Mouse (Mus musculus): ENCODE results near the gene Senp6. TPM values are rescaled to one million over a fixed set of nuclear protein-coding genes. Genes with fewer than 3 reads are reported as not detected.
"Not testable (repeated sequence)": the region's sequence is repeated elsewhere in the genome, so short reads cannot be mapped to it uniquely, and the experiment has no call there.

Senp6 gene
- polyA plus RNA-seq, 1 experiment, result 43.4 TPM

GRCm38 (mm10) chr9:80068735-80069315 is 2.1 kb downstream of the Senp6 start:
- TF ChIP-seq CTCF (IDR thresholded peaks at IDR 0.05; ENCODE audit: control insufficient read depth, insufficient read depth, low read length) (no peak), POLR2A (IDR thresholded peaks at IDR 0.05; ENCODE audit: borderline replicate concordance, control insufficient read depth, low read depth, low read length) (no peak)
- Histone ChIP-seq H3K4me1 (ENCODE audit: control insufficient read depth, insufficient read depth, low read length) (no peaks in the 10 kb centered on the region), H3K27ac (ENCODE audit: control insufficient read depth, insufficient read depth, low read depth, low read length, poor library complexity) (no peak overlapping the region), H3K4me3 (replicated peaks; ENCODE audit: control insufficient read depth, low read depth, low read length) (peak overlapping the region; percentile 56)
- 3% methylated on average over 11 of the region's 11 CpGs for WGBS

DNA sequence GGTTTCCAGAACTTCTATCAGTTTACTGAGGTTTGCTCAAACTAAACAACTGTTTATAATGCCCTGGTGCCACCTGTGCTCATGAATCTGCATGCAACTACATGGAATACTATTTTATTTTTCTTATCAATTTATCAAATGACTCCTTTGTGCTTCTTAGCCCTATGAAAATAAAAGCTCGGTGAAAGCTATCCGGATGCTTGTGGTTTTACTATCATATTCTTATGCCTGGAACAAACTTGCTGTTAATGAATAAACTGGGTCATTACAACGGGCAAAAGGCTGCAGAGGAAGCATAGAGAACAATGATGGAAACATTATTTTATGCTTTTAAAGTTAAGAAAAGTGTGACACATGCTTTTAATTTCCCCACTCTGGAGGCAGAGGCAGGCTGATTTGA is 3.3 kb downstream of the Senp6 start:
- H3K4me3 ChIP-seq (replicated peaks; ENCODE audit: control insufficient read depth, low read depth, low read length), result no peak overlapping the region
- TF ChIP-seq POLR2A (IDR thresholded peaks at IDR 0.05; ENCODE audit: borderline replicate concordance, control insufficient read depth, low read depth, low read length) (no peak), CTCF (IDR thresholded peaks at IDR 0.05; ENCODE audit: control insufficient read depth, insufficient read depth, low read length) (no peak)
- H3K27ac ChIP-seq (ENCODE audit: control insufficient read depth, insufficient read depth, low read depth, low read length, poor library complexity), result no peak overlapping the region
- no peaks in the 10 kb centered on the region; the same call in 1 of the 2 replicates for H3K4me1 ChIP-seq (ENCODE audit: control insufficient read depth, insufficient read depth, low read length)
- WGBS, result 21% methylated on average over 3 of the region's 3 CpGs

DNA sequence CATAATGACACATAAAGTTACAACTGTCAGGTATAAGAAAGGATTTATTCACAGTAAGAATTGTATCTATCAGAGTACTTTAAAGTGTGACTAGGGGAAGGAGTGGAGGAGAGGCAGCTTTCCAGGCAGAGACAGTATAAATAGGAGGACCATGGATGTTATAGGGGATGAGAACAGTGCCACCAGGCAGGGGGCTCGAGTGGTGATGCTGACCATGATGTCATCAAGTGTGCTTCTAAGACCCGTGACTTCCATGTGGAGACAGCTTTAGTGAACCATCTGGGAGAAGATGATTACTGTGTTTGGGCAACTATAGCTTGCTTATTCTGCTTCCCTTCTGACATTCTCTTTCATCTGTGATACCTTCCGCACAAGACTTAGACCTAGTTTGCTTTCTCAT is 4.9 kb downstream of the Senp6 start:
- TF ChIP-seq CTCF (IDR thresholded peaks at IDR 0.05; ENCODE audit: control insufficient read depth, insufficient read depth, low read length), result no peak
- TF ChIP-seq POLR2A (IDR thresholded peaks at IDR 0.05; ENCODE audit: borderline replicate concordance, control insufficient read depth, low read depth, low read length), result no peak
- Histone ChIP-seq H3K4me1 (ENCODE audit: control insufficient read depth, insufficient read depth, low read length) (no peaks in the 10 kb centered on the region; the same call in 1 of the 2 replicates), H3K27ac (ENCODE audit: control insufficient read depth, insufficient read depth, low read depth, low read length, poor library complexity) (no peak overlapping the region), H3K4me3 (replicated peaks; ENCODE audit: control insufficient read depth, low read depth, low read length) (no peak overlapping the region)
- 58% methylated on average over 3 of the region's 3 CpGs for WGBS

DNA sequence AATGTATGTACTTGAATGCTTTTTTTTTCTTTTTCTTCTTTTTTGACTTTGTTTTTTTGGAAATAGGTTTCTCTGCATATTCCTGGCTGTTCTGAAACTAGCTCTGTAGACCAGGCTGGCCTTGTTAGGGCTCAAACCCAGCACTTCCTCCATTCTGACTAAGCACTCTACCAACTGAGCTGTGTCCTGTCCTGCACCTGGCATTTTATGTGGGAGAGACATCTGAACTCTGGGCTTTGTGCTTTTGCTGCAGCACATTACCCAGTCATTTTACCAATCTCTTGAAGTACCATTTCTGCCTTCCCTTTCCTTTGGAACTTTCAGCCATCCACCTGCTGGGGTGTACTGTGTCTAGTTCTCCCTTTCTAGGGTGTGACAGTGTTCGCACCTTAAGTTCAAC is 7.4 kb downstream of the Senp6 start:
- Histone ChIP-seq H3K4me3 (replicated peaks; ENCODE audit: control insufficient read depth, low read depth, low read length) (no peak overlapping the region), H3K27ac (ENCODE audit: control insufficient read depth, insufficient read depth, low read depth, low read length, poor library complexity) (no peak overlapping the region), H3K4me1 (ENCODE audit: control insufficient read depth, insufficient read depth, low read length) (no peaks in the 10 kb centered on the region; the same call in 1 of the 2 replicates)
- TF ChIP-seq POLR2A (IDR thresholded peaks at IDR 0.05; ENCODE audit: borderline replicate concordance, control insufficient read depth, low read depth, low read length) (no peak), CTCF (IDR thresholded peaks at IDR 0.05; ENCODE audit: control insufficient read depth, insufficient read depth, low read length) (no peak)
- 64% methylated on average over 1 of the region's 1 CpGs for WGBS

- H3K4me3 ChIP-seq (replicated peaks; ENCODE audit: control insufficient read depth, low read depth, low read length), result no peak overlapping the region
- TF ChIP-seq CTCF (IDR thresholded peaks at IDR 0.05; ENCODE audit: control insufficient read depth, insufficient read depth, low read length), result no peak
- no peak for TF ChIP-seq POLR2A (IDR thresholded peaks at IDR 0.05; ENCODE audit: borderline replicate concordance, control insufficient read depth, low read depth, low read length)
- no peak overlapping the region for H3K27ac ChIP-seq (ENCODE audit: control insufficient read depth, insufficient read depth, low read depth, low read length, poor library complexity)
- H3K4me1 ChIP-seq (ENCODE audit: control insufficient read depth, insufficient read depth, low read length), result peaks cover 1% of the 10 kb centered on the region; the same call in 1 of the 2 replicates
These were observed 8.2 kb downstream of the Senp6 start for GRCm38 (mm10) chr9:80074949-80075348.

- Histone ChIP-seq H3K4me3 (replicated peaks; ENCODE audit: control insufficient read depth, low read depth, low read length) (no peak overlapping the region), H3K4me1 (ENCODE audit: control insufficient read depth, insufficient read depth, low read length) (peaks cover 6% of the 10 kb centered on the region), H3K27ac (ENCODE audit: control insufficient read depth, insufficient read depth, low read depth, low read length, poor library complexity) (no peak overlapping the region; the same call in 1 of the 2 replicates)
- no peak for TF ChIP-seq CTCF (IDR thresholded peaks at IDR 0.05; ENCODE audit: control insufficient read depth, insufficient read depth, low read length)
- TF ChIP-seq POLR2A (IDR thresholded peaks at IDR 0.05; ENCODE audit: borderline replicate concordance, control insufficient read depth, low read depth, low read length), result no peak
- 50% methylated on average over 1 of the region's 1 CpGs for WGBS
These were observed 14.2 kb downstream of the Senp6 start for GRCm38 (mm10) chr9:80080941-80081340.

DNA sequence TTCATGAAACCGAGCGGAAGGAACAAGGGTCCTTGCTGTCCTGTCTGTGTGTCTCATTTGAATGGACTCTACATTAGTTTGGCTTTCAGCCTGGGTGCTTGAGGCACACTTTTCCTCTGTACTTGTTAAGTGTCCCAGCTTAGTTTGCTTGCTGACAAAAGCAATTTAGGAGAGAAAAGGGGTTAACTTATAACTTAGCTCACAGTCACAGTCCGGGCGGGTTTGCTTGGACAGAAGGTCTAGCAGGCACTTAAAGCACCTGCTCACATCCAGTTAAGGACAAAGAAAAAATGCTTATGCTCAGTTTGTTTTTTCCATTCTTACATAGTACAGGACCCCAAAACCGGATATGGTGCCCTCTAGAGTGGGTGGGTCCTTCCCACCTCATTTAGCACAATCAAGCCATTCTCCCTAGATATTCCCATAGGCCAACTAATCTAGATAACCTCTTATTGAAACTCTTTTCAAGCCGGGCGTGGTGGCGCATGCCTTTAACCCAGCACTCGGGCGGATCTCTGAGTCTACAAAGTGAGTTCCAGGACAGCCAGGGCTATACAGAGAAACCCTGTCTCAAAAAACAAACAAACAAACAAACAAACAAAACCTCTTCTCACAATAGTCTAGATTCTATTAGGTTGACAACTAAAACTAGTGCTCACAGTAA is 17.9 kb downstream of the Senp6 start:
- Histone ChIP-seq H3K4me1 (ENCODE audit: control insufficient read depth, insufficient read depth, low read length) (peaks cover 6% of the 10 kb centered on the region), H3K4me3 (replicated peaks; ENCODE audit: control insufficient read depth, low read depth, low read length) (no peak overlapping the region), H3K27ac (ENCODE audit: control insufficient read depth, insufficient read depth, low read depth, low read length, poor library complexity) (no peak overlapping the region)
- 76% methylated on average over 10 of the region's 10 CpGs for WGBS
- TF ChIP-seq CTCF (IDR thresholded peaks at IDR 0.05; ENCODE audit: control insufficient read depth, insufficient read depth, low read length), result no peak
- TF ChIP-seq POLR2A (IDR thresholded peaks at IDR 0.05; ENCODE audit: borderline replicate concordance, control insufficient read depth, low read depth, low read length), result no peak

- TF ChIP-seq POLR2A (IDR thresholded peaks at IDR 0.05; ENCODE audit: borderline replicate concordance, control insufficient read depth, low read depth, low read length) (no peak), CTCF (IDR thresholded peaks at IDR 0.05; ENCODE audit: control insufficient read depth, insufficient read depth, low read length) (no peak)
- no peak overlapping the region for H3K4me3 ChIP-seq (replicated peaks; ENCODE audit: control insufficient read depth, low read depth, low read length)
- 65% methylated on average over 2 of the region's 2 CpGs for WGBS
- no peak overlapping the region for H3K27ac ChIP-seq (ENCODE audit: control insufficient read depth, insufficient read depth, low read depth, low read length, poor library complexity)
- peaks cover 4% of the 10 kb centered on the region for H3K4me1 ChIP-seq (ENCODE audit: control insufficient read depth, insufficient read depth, low read length)
These were observed 19.0 kb downstream of the Senp6 start for GRCm38 (mm10) chr9:80085665-80086064.

- H3K4me1 ChIP-seq (ENCODE audit: control insufficient read depth, insufficient read depth, low read length); H3K4me3 ChIP-seq (replicated peaks; ENCODE audit: control insufficient read depth, low read depth, low read length); H3K27ac ChIP-seq (ENCODE audit: control insufficient read depth, insufficient read depth, low read depth, low read length, poor library complexity): not testable (repeated sequence)
- WGBS, result 35% methylated on average over 6 of the region's 6 CpGs
These were observed 19.7 kb downstream of the Senp6 start for GRCm38 (mm10) chr9:80086272-80086966.
